Mouse (Mus musculus) adrenal gland, postnatal 36 days (tissue): ENCODE measurements around the gene Tmem119. TPM values are rescaled to one million over a fixed set of nuclear protein-coding genes. Genes with fewer than 3 reads are reported as not detected.
A peak's percentile ranks its signal among the peaks of the same experiment; 100 is the strongest.
"Not testable (repeated sequence)": the region's sequence is repeated elsewhere in the genome, so short reads cannot be mapped to it uniquely, and the experiment has no call there.

Source experiments
- DNase-seq, 2 experiments: peaks; one replicate each; pipeline ENCODE4 v3.0.0; 2021; ENCODE audit warnings: mixed read lengths in 1 of 2
- total RNA-seq, 2 experiments: library from RNA; stranded (reverse); gene quantifications; 2 replicates each; pipeline ENCODE4 v1.2.3; 2021

Gene Tmem119
- total RNA-seq, 2 experiments from 2014 or later: 9.3 to 14.1 TPM

- no peak for DNase-seq
Measured at GRCm38 (mm10) chr5:113818572-113818971, 18.3 kb upstream of the Tmem119 start.

DNA sequence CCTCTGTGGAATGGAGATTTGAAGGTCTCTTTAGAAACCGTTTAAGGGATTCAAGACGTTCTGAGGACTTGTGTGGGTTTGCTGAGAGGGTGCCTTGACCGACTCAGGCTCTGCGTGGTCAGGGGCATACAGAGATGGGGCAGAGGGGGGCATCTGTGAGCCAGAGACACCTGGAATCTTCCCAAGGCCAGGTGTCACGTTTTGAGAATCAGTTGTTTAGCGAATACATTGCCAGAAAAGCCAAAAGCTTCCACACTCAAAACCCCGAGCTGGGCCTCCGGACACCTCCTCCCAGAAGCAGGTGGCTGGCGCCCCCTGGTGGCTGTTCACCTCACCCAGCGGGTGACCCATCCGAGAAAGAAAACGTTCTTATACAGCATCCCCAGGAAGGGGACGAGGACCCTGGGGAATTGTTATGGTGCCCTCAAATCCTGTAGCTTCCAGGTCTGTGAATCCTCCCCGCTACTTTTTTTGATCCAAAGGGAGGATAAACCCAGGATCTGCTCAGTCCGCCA, 15.4 kb upstream of the Tmem119 start:
- DNase-seq: peak; percentile 88 to 94

DNA sequence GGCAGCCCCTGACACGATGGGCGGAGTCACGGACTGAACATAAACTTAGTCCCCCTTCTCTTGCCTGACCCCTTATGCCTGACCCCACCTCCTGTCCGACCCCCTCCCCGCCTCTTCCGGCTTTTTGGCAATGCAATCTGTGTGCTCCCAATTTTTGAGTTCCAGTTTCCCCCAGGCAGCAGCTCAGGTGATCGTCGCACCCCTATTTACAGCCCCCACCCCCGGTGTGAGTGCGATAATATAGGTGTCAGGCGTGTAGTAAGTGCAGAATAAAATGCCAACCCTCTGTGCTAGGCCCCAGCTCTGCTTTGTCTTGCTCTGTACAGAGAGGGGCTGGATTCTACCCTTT, 14.7 kb upstream of the Tmem119 start:
- DNase-seq: no peak

DNA sequence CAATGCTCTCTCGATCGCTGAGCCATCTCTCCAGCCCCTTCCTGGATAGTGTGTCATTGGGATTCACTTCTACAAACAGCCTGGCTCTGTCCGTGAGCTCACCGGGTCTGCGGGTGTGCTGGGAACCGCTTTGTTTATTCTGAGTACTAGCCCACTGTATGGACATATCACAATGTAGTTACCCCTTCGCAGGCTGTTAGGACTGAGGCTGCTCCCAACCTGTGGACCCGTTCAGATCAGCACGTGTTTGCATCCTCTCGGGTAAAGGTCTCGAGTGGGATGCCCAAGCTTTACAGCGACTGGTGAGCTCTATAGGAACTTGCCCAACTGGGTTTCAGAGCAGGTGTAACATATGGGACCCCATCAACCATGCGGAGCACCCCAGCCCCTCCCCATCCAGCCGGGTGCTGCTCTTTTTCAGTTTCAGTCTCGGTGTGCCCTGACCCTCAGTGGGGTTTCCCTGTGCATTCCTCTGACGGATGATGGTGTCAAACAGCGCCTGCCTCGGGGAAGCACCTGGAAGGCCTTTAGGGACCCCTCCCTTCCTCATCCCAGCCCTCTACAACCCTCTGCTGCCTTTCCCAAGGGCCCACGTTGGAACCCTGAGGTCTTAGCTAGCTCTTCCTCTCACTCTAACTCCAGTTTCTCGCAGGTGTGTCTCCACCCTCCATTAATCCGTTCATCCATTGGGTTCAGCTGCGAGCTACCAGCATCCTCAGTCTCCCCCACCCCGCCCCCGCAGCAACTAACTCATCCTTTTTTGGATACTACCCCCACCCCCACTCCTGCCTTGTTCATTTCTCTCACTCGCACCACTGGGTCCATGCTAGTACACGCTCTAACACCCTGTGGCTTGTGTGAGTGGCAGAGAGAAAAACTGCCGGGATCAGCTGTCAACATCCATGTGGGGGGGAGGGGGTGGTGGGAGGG, 14.1 kb upstream of the Tmem119 start:
- DNase-seq: no peak

- no peak for DNase-seq
Measured at GRCm38 (mm10) chr5:113813608-113814007, 13.3 kb upstream of the Tmem119 start.

DNA sequence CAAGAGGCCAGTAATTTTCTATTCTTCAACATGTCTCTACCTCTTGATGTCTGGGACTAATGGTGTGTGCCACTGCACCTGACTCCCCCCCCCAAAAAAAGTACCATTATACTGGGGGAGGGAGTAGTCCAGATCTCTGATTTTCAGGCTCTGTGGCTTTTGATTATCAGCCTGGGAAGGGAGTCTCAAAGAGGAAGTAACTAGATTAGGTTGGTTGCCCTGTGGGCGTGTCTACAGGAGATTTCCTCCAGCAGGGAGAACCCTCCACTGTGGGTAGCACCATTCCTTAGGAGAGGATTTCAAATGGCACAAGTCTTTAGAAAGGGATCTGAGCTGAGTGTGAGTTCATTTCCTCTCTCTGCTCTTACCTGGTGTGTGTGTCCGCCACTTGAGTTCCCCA, 12.3 kb upstream of the Tmem119 start:
- no peak for DNase-seq

GRCm38 (mm10) chr5:113811824-113812420, 11.6 kb upstream of the Tmem119 start:
- not testable (repeated sequence) for DNase-seq

DNA sequence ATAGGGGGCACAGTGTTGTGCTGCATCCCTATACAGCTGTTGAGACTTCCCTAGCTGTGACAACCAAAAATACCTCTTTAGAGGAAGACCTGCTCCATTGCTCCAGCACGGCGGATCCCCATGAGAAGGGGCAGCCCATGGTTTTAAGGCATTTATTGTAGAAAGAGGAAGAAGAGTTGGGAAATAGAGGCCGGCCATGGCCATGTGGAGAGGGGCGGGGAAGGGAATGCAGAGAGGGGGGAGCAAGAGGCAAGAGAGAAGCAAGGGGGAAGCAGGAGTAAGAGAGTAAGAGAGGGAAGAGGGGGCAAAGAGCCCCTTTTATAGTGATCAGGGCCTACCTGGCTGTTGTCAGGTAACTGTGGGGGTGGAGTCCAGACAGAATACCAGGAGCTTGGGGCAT, 9.8 kb upstream of the Tmem119 start:
- no peak for DNase-seq

DNA sequence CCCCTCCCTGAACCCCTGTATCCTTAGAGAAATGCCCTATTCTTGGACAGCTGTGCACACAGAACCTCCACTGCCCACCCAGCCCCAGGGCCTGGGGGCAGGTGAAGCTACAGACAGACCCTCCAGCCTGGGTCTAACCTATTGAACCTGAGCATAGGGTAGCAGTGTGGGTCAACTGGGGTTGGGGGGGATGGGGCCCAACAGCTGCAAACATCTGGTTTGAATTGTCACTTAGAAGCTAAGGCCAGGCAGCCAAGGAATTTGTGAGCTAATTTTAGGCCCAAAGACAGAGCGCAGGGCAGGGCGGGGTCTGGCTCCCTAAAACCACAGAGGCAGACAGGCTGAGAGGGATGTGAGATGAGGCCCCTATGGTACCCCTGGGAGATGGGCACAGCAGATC, 7.9 kb upstream of the Tmem119 start:
- DNase-seq: no peak

GRCm38 (mm10) chr5:113807712-113808111, 7.4 kb upstream of the Tmem119 start:
- DNase-seq: no peak

DNA sequence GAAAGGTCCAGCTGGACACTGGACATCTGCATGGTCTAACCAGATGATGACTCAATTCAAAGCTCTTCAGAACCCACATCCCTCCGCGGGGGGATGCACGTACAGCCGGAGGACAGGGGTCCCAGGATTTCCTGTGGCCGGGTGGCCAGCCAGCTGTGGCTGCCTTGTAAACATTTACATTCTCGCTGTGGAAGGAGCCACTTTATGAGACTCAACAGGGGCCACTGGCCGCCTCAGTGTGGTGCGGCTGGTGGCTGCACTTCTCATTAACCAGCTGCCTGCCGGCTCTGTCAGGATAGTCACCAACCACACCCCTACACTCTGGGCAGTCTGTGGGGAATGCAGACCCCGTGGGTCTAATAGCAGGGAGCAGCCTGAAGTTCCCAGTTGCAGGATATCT, 6.1 kb upstream of the Tmem119 start:
- DNase-seq: no peak

DNA sequence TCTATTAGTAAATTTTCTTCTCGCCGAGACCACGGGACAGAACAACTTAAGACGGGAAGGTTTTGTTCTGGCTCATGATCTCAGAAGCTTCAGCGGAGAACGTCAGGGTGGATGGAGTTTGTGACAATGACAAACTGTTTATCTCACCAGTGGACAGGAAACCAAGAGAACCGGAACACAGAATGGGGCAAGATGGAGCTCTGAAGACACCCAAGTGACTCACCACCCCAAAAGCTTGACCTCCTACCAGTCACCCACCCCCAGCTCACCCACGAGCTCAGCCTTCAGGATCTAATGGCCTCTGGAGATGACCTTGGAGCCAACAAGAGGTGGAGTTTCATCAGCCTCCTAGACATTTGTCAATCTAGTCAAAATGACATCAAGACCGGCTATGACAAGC, 5.0 kb upstream of the Tmem119 start:
- no peak for DNase-seq

GRCm38 (mm10) chr5:113804395-113804966, 4.2 kb upstream of the Tmem119 start:
- no peak for DNase-seq

DNA sequence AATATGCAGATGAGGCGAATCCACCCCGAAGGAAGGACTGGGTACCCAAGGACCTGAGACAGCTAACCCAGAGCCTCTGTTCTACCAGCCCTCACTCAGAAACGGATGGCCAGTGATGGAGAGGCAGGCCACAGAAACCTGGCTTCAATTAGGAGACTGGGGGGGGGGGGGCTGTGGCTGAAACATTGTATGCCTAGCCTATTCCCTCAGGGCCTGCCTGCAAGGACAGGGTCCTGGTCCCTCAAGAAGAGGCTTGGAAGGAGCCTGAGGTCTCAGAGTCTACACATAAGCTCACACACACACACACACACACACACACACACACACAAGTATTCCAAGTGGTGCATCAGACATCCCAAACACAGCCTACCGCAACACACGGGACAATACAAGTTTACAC, 625 bp downstream of the Tmem119 start:
- DNase-seq: no peak

DNA sequence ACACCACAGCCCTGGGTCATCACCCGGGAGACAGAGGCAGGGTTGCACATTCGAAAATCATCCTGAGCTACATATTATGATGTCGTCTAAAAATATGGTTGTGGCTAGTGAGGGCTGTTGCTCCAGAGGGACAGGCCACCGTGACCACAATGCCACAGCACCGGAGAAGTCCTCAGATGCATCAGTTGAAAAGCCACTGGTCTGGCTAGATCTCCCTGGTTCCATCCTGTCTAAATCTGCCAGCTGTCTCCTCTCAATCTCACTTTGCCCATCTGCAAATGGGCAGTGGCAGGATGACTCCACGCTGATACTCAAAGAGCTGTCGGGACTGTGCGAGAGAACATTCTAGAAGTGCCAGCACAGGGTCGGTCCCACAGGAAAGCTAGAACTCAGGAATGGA, 1.8 kb downstream of the Tmem119 start:
- peak in 1 of 2 experiments; percentile 0 for DNase-seq

DNA sequence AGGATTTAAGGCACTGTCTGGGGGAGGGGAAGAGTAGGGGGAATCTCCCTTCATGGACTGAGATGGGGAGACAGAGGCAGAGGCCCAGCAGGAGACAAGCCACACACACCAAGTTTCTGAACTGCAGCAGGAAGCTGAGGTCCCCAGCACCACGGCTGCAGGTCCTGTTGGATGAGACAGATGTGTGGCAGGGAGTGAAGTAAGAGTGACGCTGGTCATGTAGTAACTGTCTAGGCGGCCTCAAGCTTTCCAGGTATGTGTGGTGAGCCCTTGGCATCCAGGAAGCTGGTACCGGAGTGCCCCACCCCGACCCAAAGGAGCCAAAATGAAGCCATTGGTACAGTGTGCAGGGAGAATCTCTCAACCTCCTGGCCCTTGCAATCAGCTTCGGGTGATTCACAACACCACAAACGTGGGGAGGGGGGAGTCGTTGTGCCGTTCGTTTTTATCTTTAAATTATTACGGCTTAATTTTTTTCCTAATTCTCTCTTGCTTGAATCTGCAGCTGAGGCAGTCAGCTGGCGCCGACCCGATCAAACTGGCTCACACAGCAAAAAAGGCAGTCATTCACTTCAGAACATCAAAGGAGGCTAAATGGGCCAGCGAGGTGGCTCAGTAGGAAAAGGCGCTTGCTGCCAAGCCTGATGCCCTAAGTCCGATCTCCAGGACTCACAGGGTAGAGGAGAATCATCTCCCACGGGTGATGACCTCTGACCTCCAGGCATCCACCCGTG, 3.0 kb downstream of the Tmem119 start:
- DNase-seq: peak in 1 of 2 experiments; percentile 3

DNA sequence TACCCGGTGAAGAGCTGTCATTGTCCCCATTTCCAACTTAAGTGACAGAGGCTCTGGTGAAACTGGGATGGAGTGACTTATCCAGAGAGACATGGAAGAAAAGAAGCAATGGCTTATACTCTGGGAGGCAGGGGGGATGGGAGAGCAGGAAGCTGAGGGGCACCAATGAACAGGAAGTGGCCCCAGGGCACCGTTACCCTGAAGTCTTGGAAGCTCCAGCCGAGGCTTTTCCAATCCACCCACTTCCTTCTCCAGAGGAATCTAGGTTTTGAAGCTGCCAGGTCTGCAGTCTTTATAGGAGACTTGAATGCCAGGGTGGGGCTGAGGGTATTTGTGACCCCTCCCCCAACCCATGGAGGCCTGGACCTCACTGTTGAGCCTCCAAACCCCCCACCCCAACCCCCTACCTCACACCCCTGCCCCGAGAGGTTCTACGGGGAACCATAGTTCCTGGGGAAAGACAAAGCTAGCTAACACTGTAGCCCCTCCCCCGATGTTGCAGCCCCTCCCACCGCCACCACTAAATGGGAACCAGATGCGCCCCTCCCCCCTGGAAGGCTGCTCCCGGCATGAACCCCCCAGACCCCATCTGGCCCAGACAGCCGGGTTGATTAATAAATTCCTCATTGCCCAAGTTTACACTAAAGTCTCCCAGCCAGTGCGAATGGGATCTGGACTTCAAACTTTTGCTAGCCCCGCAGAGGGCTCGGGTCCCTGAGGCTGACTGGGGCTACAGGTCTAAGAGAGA, 3.7 kb downstream of the Tmem119 start:
- DNase-seq: peak in 1 of 2 experiments; percentile 49

GRCm38 (mm10) chr5:113791197-113792095, 8.9 kb downstream of the Tmem119 start:
- DNase-seq: no peak

DNA sequence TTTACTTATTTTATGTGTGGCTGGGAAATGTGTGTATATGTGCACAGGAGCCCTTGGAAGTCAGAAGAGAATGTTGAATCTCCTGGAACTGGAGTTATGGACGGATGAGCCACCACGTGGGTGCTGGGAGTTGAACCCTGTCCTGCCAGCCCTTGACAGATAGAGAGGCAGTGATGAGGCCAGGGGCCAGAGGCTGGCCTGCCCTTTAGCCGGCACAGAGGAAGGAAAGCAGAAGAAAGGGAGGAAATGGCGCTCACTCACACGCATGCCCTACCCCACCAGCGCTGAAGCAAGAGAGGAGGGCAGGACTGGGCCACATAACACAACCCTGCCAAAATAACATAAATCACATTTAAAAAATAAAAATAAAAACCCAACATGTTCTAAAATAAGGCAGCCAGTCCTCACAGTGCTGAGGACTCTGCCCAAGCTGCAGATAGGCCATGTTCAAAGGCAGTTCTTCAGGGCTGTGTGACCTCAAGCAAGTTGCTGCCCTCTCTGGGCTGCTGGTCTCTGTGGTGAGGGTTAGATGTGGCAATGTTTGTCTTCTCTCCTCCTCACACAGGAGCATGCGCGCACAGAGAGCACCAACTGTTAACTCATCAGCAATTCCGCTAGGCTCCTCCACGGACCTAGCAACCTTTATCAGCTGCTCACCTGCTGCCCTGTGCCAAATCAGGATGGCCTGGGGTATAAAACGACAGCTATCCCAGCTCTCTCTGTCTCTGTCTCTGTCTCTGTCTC, 9.7 kb downstream of the Tmem119 start:
- DNase-seq: peak in 1 of 2 experiments; percentile 46
